In genomic region chr7:40539789-40540188, GRCm38 (mm10) we compare ENCODE assay signal across 20 mouse cellular contexts.
DNase-seq lines count a peak whose midpoint lies in the region; ATAC-seq lines count a peak whose summit lies in the region.
"Had no signal": no experiment of that assay in that cellular context is flagged by ENCODE, and none has a peak within 500 bp of the region (broad histone marks: within the 10 kb centered on the region; RNA-seq: fewer than 3 reads in every experiment).

No protein-coding gene starts in this region.

- no peak overlapping the region for H3K27ac ChIP-seq in forebrain, embryonic 14.5 days (ENCODE audit: low read depth, low read length)
- no peak overlapping the region for H3K27ac ChIP-seq in forebrain, embryonic 12.5 days
- H3K27ac ChIP-seq: gastrocnemius, adult 2 months; hindbrain, embryonic 12.5 days; kidney, embryonic 15.5 days; liver, embryonic 13.5 days had no signal

- H3K9me3 ChIP-seq in forebrain, embryonic 14.5 days (replicated peaks; ENCODE audit: control insufficient read depth, low read length) = no peaks in the 10 kb centered on the region
- H3K9me3 ChIP-seq in forebrain, embryonic 12.5 days = no peaks in the 10 kb centered on the region
- H3K9me3 ChIP-seq: hindbrain, embryonic 12.5 days; kidney, embryonic 15.5 days; liver, embryonic 13.5 days had no signal

- WGBS in forebrain, embryonic 14.5 days = 53% methylated on average over 5 of the region's 5 CpGs
- WGBS in forebrain, embryonic 12.5 days = 74% methylated on average over 5 of the region's 5 CpGs

- no peak overlapping the region for H3K9ac ChIP-seq in forebrain, embryonic 14.5 days (ENCODE audit: low read length)
- no peak overlapping the region for H3K9ac ChIP-seq in forebrain, embryonic 12.5 days
- H3K9ac ChIP-seq: hindbrain, embryonic 12.5 days; kidney, embryonic 15.5 days; liver, embryonic 13.5 days; lung, embryonic 14.5 days had no signal

- no peaks in the 10 kb centered on the region for H3K4me1 ChIP-seq in forebrain, embryonic 14.5 days (ENCODE audit: control insufficient read depth, insufficient read depth, low read length)
- H3K4me1 ChIP-seq in forebrain, embryonic 12.5 days = no peaks in the 10 kb centered on the region
- H3K4me1 ChIP-seq: kidney, embryonic 15.5 days; liver, embryonic 13.5 days had no signal

- no peak overlapping the region for H3K4me3 ChIP-seq in forebrain, embryonic 14.5 days (ENCODE audit: low read depth, low read length)
- no peak overlapping the region for H3K4me3 ChIP-seq in forebrain, embryonic 12.5 days (replicated peaks)
- H3K4me3 ChIP-seq: gastrocnemius, adult 2 months; hindbrain, embryonic 12.5 days; kidney, embryonic 15.5 days; liver, embryonic 13.5 days had no signal

- no peak overlapping the region for H3K4me2 ChIP-seq in forebrain, embryonic 14.5 days (ENCODE audit: low read length)
- H3K4me2 ChIP-seq in forebrain, embryonic 12.5 days = no peak overlapping the region
- H3K4me2 ChIP-seq: heart, embryonic 11.5 days; hindbrain, embryonic 12.5 days; kidney, embryonic 15.5 days; liver, embryonic 13.5 days; lung, embryonic 14.5 days had no signal

- peak; percentile 60 for DNase-seq in forebrain, embryonic 14.5 days (ENCODE audit: low spot score)
- DNase-seq in layer of hippocampus, adult 9-11 months = peak; percentile 11
- no peak for DNase-seq in layer of hippocampus, adult 11-12 months (ENCODE audit: low spot score)
- DNase-seq in brain, adult 2 months (ENCODE audit: low read depth, low spot score) = peak; percentile 14
- DNase-seq in layer of hippocampus, postnatal 10 days (ENCODE audit: low spot score in 2 of 2) = peak; percentile 14 to 37
- no peak for DNase-seq in thymus, postnatal 4 days
- DNase-seq: adrenal gland, postnatal 36 days; gastrocnemius, adult 2 months; heart, postnatal 10 days; kidney, postnatal 4 days; liver, embryonic 13.5 days; lung, embryonic 14.5 days; lung, postnatal 36 days; spleen, adult 18-20 months had no signal

- no peaks in the 10 kb centered on the region for H3K36me3 ChIP-seq in forebrain, embryonic 14.5 days (ENCODE audit: control insufficient read depth, insufficient read depth, low read length)
- no peaks in the 10 kb centered on the region for H3K36me3 ChIP-seq in forebrain, embryonic 12.5 days (replicated peaks)
- H3K36me3 ChIP-seq: hindbrain, embryonic 12.5 days; kidney, embryonic 15.5 days; liver, embryonic 13.5 days had no signal

- ATAC-seq in forebrain, embryonic 14.5 days = no peak; the same call in 1 of the 2 replicates
- ATAC-seq in forebrain, embryonic 12.5 days (ENCODE audit: low FRiP score) = no peak
- ATAC-seq: intestine, postnatal 0 days; midbrain, embryonic 16.5 days had no signal

- H3K27me3 ChIP-seq in forebrain, embryonic 14.5 days (replicated peaks; ENCODE audit: control insufficient read depth, insufficient read depth, low read length) = no peaks in the 10 kb centered on the region
- H3K27me3 ChIP-seq in forebrain, embryonic 12.5 days = no peaks in the 10 kb centered on the region
- H3K27me3 ChIP-seq: hindbrain, embryonic 12.5 days; kidney, embryonic 15.5 days; liver, embryonic 13.5 days had no signal

Comparison
In these comparisons a context has a peak if more than half of its experiments do, and no peak if none do; other contexts are left out.
1. DNase-seq: peak in forebrain, embryonic 14.5 days (single experiment), layer of hippocampus, adult 9-11 months (single experiment), brain, adult 2 months (single experiment) and layer of hippocampus, postnatal 10 days (2 of 2); none in layer of hippocampus, adult 11-12 months (single experiment) and thymus, postnatal 4 days (single experiment).